Mouse (Mus musculus) G1E (cell line): ENCODE measurements around the gene Ptpn20. TPM values are rescaled to one million over a fixed set of nuclear protein-coding genes. Genes with fewer than 3 reads are reported as not detected.

ENCODE experiments used
- ATAC-seq: 2 replicates; pipeline ENCODE4 v1.8.0; 2016; ENCODE audit warnings: mild to moderate bottlenecking; ENCODE audit not compliant: insufficient number of reproducible peaks, poor library complexity, low FRiP score, severe bottlenecking; ENCODE audit errors: extremely low read depth
- DNase-seq: peaks from one replicate; pipeline ENCODE4 v3.0.0; 2012; ENCODE audit warnings: low spot score
- H3K27me3 ChIP-seq: 2 replicates; pipeline ENCODE4 v1.6.1; 2012; ENCODE audit warnings: mild to moderate bottlenecking, low read length, inconsistent platforms; ENCODE audit not compliant: insufficient read depth
- H3K36me3 ChIP-seq: replicated peaks from 2 replicates; pipeline ENCODE3; 2012; ENCODE audit warnings: mild to moderate bottlenecking, inconsistent platforms
- H3K4me1 ChIP-seq: 2 replicates; pipeline ENCODE4 v1.6.1; 2012; ENCODE audit warnings: low read depth, low read length, inconsistent platforms, mixed read lengths; ENCODE audit not compliant: insufficient read depth
- H3K4me3 ChIP-seq: 2 replicates; pipeline ENCODE4 v1.5.1; 2012; ENCODE audit warnings: low read depth, mild to moderate bottlenecking, inconsistent platforms, low read length, moderate library complexity, mixed read lengths
- H3K9me3 ChIP-seq: replicated peaks from 2 replicates; pipeline ENCODE4 v1.6.1; 2012; ENCODE audit warnings: inconsistent platforms
- CTCF ChIP-seq: IDR thresholded peaks from 2 replicates; pipeline ENCODE4 v1.5.1; 2012; ENCODE audit warnings: low read depth, low read length, inconsistent platforms, mixed read lengths
- GATA1 ChIP-seq: IDR thresholded peaks from 2 replicates; pipeline ENCODE4 v1.6.1; 2012; ENCODE audit warnings: borderline replicate concordance, low read length, inconsistent platforms, mixed read lengths
- GATA2 ChIP-seq: IDR thresholded peaks from 2 replicates; pipeline ENCODE4 v1.6.1; 2012; ENCODE audit warnings: low read depth, low read length, inconsistent platforms, borderline replicate concordance
- POLR2AphosphoS5 ChIP-seq: IDR thresholded peaks from 2 replicates; pipeline ENCODE4 v1.6.1; 2012; ENCODE audit warnings: low read depth, low read length, inconsistent platforms; ENCODE audit not compliant: insufficient replicate concordance
- TAL1 ChIP-seq: conservative IDR thresholded peaks from 2 replicates; pipeline ENCODE4 v1.6.1; 2012; ENCODE audit warnings: low read depth, low read length, inconsistent platforms, mixed read lengths
- polyA plus RNA-seq: library from polyadenylated mRNA; stranded (reverse); fragments of >175 nt; gene quantifications from 2 replicates; pipeline ENCODE4 v1.2.3, GENCODE M21; 2012
- total RNA-seq, 2 experiments: library from RNA; stranded (forward) in 1 of 2; stranded (reverse) in 1 of 2; fragments of 200-1000 nt in 1 of 2; fragments of >200 nt in 1 of 2; fragmentation: Nextera tagmentation in 1 of 2; gene quantifications; 2 replicates each; pipeline ENCODE4 v1.2.3; 2014 to 2017

Ptpn20 gene
- total and polyA plus RNA-seq, 3 experiments: not detected

- ATAC-seq: no peak
- no peaks in the 10 kb centered on the region for H3K4me1 ChIP-seq
- DNase-seq: no peak
- TF ChIP-seq GATA1 (no peak), POLR2AphosphoS5 (no peak), GATA2 (no peak), TAL1 (no peak), CTCF (no peak)
- no peak overlapping the region for H3K4me3 ChIP-seq
- H3K27me3 ChIP-seq: no peaks in the 10 kb centered on the region
- H3K9me3 ChIP-seq: peaks cover 15% of the 10 kb centered on the region
- no peaks in the 10 kb centered on the region for H3K36me3 ChIP-seq
These were observed 45.3 kb downstream of the Ptpn20 start for GRCm38 (mm10) chr14:33634354-33634753.

- DNase-seq (no peak), ATAC-seq (no peak)
- H3K9me3 ChIP-seq: peaks cover 17% of the 10 kb centered on the region
- TF ChIP-seq GATA2 (no peak), POLR2AphosphoS5 (no peak), GATA1 (no peak), CTCF (no peak), TAL1 (no peak)
- H3K4me1 ChIP-seq: no peaks in the 10 kb centered on the region
- H3K4me3 ChIP-seq: no peak overlapping the region
- H3K27me3 ChIP-seq: no peaks in the 10 kb centered on the region
- no peaks in the 10 kb centered on the region for H3K36me3 ChIP-seq
These were observed 45.8 kb downstream of the Ptpn20 start for GRCm38 (mm10) chr14:33634774-33635173.

DNA sequence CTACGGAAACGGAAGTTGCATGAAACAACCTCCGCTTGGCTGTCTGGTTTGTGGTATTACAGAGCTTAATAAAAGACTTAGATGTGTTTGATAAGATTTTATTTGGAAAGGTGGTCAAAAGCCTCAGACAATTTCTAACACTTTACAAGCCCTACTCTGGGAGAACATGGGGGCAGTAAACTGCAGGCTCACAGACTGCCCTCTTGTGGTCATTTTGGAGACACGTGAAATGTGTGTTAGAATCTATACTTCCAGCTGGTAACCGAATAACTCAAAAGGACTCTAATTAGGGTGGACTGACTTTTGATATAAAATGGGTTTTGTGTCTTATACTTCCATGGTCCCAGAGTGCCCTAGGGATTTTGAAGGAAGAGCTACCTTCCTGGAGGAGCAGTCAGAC is 50.4 kb downstream of the Ptpn20 start:
- Histone ChIP-seq H3K27me3 (no peaks in the 10 kb centered on the region), H3K4me1 (no peaks in the 10 kb centered on the region), H3K36me3 (no peaks in the 10 kb centered on the region), H3K4me3 (no peak overlapping the region), H3K9me3 (peaks cover 10% of the 10 kb centered on the region; the same call in 1 of the 2 replicates)
- ATAC-seq: no peak
- TF ChIP-seq TAL1 (no peak), GATA1 (no peak), GATA2 (no peak), CTCF (no peak), POLR2AphosphoS5 (no peak)
- DNase-seq: no peak

DNA sequence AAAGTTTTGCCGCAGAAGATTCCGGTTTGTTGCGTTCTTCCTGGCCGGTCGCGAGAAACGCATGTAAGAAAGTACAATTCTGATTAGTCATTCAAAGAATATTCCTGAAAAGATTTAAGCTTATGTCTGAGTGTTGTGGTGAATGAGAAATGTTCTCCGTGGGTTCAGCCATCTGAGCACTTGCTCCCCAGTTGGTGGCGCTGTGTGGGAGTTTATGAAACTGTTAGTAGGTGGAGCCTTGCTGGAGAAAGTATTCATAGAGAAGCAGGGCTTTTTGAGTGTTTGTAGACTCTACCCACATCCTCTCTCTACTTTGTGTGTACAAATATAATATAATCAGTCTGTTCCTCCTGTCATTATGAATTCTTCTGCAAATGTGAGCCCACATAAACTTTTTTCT is 61.7 kb downstream of the Ptpn20 start:
- H3K36me3 ChIP-seq: no peaks in the 10 kb centered on the region
- no peak for ATAC-seq
- peaks cover 34% of the 10 kb centered on the region for H3K9me3 ChIP-seq
- H3K27me3 ChIP-seq: no peaks in the 10 kb centered on the region
- no peak overlapping the region for H3K4me3 ChIP-seq
- H3K4me1 ChIP-seq: no peaks in the 10 kb centered on the region
- TF ChIP-seq CTCF: no peak
- no peak for TF ChIP-seq GATA1
- no peak for TF ChIP-seq GATA2
- no peak for TF ChIP-seq POLR2AphosphoS5
- TF ChIP-seq TAL1: no peak
- no peak for DNase-seq

GRCm38 (mm10) chr14:33657471-33657901 is 68.5 kb downstream of the Ptpn20 start:
- ATAC-seq (no peak), DNase-seq (no peak)
- no peaks in the 10 kb centered on the region for H3K36me3 ChIP-seq
- no peak for TF ChIP-seq TAL1
- no peak for TF ChIP-seq GATA1
- TF ChIP-seq CTCF: no peak
- no peak for TF ChIP-seq GATA2
- TF ChIP-seq POLR2AphosphoS5: no peak
- peaks cover 60% of the 10 kb centered on the region for H3K9me3 ChIP-seq
- no peaks in the 10 kb centered on the region for H3K27me3 ChIP-seq
- H3K4me3 ChIP-seq: no peak overlapping the region
- no peaks in the 10 kb centered on the region for H3K4me1 ChIP-seq

DNA sequence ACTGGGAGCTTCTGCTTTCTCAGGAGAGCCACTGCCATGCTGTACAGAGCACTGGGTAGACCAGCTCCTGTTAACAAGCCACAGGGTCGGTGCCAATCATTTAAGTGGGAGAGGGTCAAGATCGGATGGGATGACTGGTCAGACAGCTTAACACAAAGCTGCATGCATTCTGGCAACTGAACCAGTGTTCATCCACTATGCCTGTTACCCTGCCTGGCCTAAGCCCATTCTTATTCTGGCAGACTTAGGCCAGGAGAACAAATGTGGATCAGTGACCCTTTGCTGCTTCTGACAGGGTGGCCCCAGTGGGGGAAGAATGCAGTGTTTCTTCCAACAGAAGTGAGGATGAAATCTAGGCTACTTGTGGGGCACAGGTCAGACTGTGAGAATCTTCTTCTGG is 69.3 kb downstream of the Ptpn20 start:
- DNase-seq (no peak), ATAC-seq (no peak)
- Histone ChIP-seq H3K36me3 (no peaks in the 10 kb centered on the region), H3K4me1 (no peaks in the 10 kb centered on the region), H3K4me3 (no peak overlapping the region), H3K27me3 (no peaks in the 10 kb centered on the region), H3K9me3 (peaks cover 64% of the 10 kb centered on the region)
- TF ChIP-seq GATA2: no peak

- no peak for DNase-seq
- Histone ChIP-seq H3K36me3 (no peaks in the 10 kb centered on the region), H3K27me3 (no peaks in the 10 kb centered on the region), H3K4me3 (no peak overlapping the region), H3K4me1 (no peaks in the 10 kb centered on the region), H3K9me3 (peaks cover 47% of the 10 kb centered on the region)
- TF ChIP-seq GATA2: no peak
- no peak for TF ChIP-seq TAL1
- TF ChIP-seq GATA1: no peak
- no peak for TF ChIP-seq CTCF
- TF ChIP-seq POLR2AphosphoS5: no peak
- ATAC-seq: no peak
These were observed 73.1 kb downstream of the Ptpn20 start for GRCm38 (mm10) chr14:33662080-33662479.
